Mouse (Mus musculus): ENCODE results near the gene Psmb7. TPM values are rescaled to one million over a fixed set of nuclear protein-coding genes. Genes with fewer than 3 reads are reported as not detected.
A peak's percentile ranks its signal among the peaks of the same experiment; 100 is the strongest.

The Psmb7 gene
- total and polyA plus RNA-seq, 2 experiments from 2014 or later, result 218 to 282 TPM

DNA sequence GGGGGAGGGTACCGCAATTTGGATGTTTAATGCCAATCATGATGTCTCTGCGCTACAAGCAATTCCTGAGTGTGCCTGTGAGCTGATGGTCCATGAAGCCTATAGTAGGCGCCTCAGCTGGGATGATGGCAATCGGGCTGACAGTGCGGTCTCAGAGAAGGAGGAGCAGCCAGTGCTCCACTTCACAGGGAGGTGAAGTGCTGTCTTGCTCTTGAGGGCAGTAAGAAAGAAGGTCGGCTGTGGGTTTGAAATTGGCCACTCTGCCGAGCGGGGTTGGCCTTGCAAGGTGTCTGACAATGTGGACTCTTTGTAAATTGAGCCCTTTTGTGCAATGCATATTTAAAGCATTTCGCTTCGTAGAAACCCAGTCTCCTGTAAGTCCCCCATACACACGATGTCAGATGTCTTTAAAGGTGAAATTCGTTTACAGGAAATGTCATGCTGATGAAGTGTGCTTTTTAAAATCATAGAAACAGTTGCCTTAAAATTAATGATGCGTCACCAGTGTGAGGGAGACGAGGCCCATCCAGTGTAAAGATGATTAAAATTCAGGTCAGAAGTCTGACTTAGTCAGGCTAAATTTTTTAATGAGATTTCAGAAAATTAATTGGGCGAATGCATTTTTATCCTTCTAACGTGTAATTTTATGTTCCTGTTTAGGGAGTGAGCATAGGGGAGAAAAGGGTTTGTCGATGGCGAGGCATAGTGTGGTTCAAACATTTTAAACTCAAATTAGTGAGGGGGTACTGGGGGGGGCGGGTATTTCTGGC lies 89.5 kb downstream of the Psmb7 start:
- 57% methylated on average over 19 of the region's 19 CpGs for WGBS
- H3K4me1 ChIP-seq (ENCODE audit: insufficient read depth, low read length), result no peaks in the 10 kb centered on the region
- H3K9ac ChIP-seq (replicated peaks; ENCODE audit: low read length, poor library complexity, severe bottlenecking), result no peak overlapping the region
- no peak overlapping the region for H3K4me2 ChIP-seq (ENCODE audit: low read depth, low read length, poor library complexity, severe bottlenecking)
- no peaks in the 10 kb centered on the region for H3K36me3 ChIP-seq (ENCODE audit: insufficient read depth, low read length)
- no peak for ATAC-seq (ENCODE audit: low FRiP score)
- no peak for DNase-seq (ENCODE audit: low spot score)
- H3K27me3 ChIP-seq (ENCODE audit: insufficient read depth, low read length), result no peaks in the 10 kb centered on the region
- H3K4me3 ChIP-seq (ENCODE audit: low read depth, low read length), result no peak overlapping the region
- TF ChIP-seq CTCF (IDR thresholded peaks at IDR 0.05), result no peak
- no peaks in the 10 kb centered on the region for H3K9me3 ChIP-seq (ENCODE audit: low read length)
- H3K27ac ChIP-seq (ENCODE audit: low read depth, low read length), result no peak overlapping the region

DNA sequence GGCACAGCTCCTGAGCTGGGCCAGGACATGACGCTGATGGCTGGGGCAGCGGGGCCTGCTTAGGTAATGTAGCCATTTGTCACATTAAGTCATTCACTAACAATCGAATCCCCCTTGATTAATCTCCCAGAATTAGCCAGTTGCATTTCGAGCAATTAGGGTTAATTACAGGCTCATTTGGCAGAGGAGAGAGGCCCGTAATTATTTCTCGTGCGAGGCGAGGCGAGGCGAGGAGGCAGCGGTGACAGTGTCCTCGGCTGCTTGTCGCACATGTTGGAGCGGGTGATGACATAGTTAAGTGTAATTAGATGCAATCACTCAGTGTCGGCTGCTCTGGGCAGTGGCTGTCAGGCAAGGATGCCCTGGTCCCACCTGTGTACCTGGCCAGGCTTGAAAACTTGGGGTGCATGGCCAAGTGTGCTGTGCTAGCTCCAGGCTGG lies 91.9 kb downstream of the Psmb7 start:
- Histone ChIP-seq H3K9ac (replicated peaks; ENCODE audit: low read length, poor library complexity, severe bottlenecking) (no peak overlapping the region), H3K4me3 (ENCODE audit: low read depth, low read length) (no peak overlapping the region), H3K4me1 (ENCODE audit: insufficient read depth, low read length) (no peaks in the 10 kb centered on the region), H3K27me3 (ENCODE audit: insufficient read depth, low read length) (no peaks in the 10 kb centered on the region), H3K4me2 (ENCODE audit: low read depth, low read length, poor library complexity, severe bottlenecking) (no peak overlapping the region), H3K36me3 (ENCODE audit: insufficient read depth, low read length) (no peaks in the 10 kb centered on the region), H3K9me3 (ENCODE audit: low read length) (no peaks in the 10 kb centered on the region), H3K27ac (ENCODE audit: low read depth, low read length) (no peak overlapping the region)
- ATAC-seq (ENCODE audit: low FRiP score) (no peak), DNase-seq (ENCODE audit: low spot score) (peak; percentile 40)
- no peak for TF ChIP-seq CTCF (IDR thresholded peaks at IDR 0.05)
- whole genome bisulfite sequencing, result 83% methylated on average over 15 of the region's 15 CpGs

- Histone ChIP-seq H3K27me3 (ENCODE audit: insufficient read depth, low read length) (no peaks in the 10 kb centered on the region), H3K4me3 (ENCODE audit: low read depth, low read length) (no peak overlapping the region), H3K4me2 (ENCODE audit: low read depth, low read length, poor library complexity, severe bottlenecking) (no peak overlapping the region), H3K9ac (replicated peaks; ENCODE audit: low read length, poor library complexity, severe bottlenecking) (no peak overlapping the region), H3K4me1 (ENCODE audit: insufficient read depth, low read length) (no peaks in the 10 kb centered on the region), H3K36me3 (ENCODE audit: insufficient read depth, low read length) (no peaks in the 10 kb centered on the region), H3K9me3 (ENCODE audit: low read length) (no peaks in the 10 kb centered on the region), H3K27ac (ENCODE audit: low read depth, low read length) (no peak overlapping the region)
- DNase-seq (ENCODE audit: low spot score) (no peak), ATAC-seq (ENCODE audit: low FRiP score) (no peak)
- no peak for TF ChIP-seq CTCF (IDR thresholded peaks at IDR 0.05)
- 33% methylated on average over 11 of the region's 11 CpGs for WGBS
These were observed 95.9 kb downstream of the Psmb7 start for GRCm38 (mm10) chr2:38547793-38548517.

- ATAC-seq (ENCODE audit: low FRiP score) (no peak), DNase-seq (ENCODE audit: low spot score) (no peak)
- H3K27me3 ChIP-seq (ENCODE audit: insufficient read depth, low read length), result no peaks in the 10 kb centered on the region
- no peak overlapping the region for H3K27ac ChIP-seq (ENCODE audit: low read depth, low read length)
- no peak for TF ChIP-seq CTCF (IDR thresholded peaks at IDR 0.05)
- H3K9ac ChIP-seq (replicated peaks; ENCODE audit: low read length, poor library complexity, severe bottlenecking), result no peak overlapping the region
- no peak overlapping the region for H3K4me3 ChIP-seq (ENCODE audit: low read depth, low read length)
- no peaks in the 10 kb centered on the region for H3K36me3 ChIP-seq (ENCODE audit: insufficient read depth, low read length)
- no peaks in the 10 kb centered on the region for H3K9me3 ChIP-seq (ENCODE audit: low read length)
- WGBS, result 73% methylated on average over 5 of the region's 5 CpGs
- H3K4me1 ChIP-seq (ENCODE audit: insufficient read depth, low read length), result no peaks in the 10 kb centered on the region
- no peak overlapping the region for H3K4me2 ChIP-seq (ENCODE audit: low read depth, low read length, poor library complexity, severe bottlenecking)
These were observed 97.1 kb downstream of the Psmb7 start for GRCm38 (mm10) chr2:38546748-38547147.

DNA sequence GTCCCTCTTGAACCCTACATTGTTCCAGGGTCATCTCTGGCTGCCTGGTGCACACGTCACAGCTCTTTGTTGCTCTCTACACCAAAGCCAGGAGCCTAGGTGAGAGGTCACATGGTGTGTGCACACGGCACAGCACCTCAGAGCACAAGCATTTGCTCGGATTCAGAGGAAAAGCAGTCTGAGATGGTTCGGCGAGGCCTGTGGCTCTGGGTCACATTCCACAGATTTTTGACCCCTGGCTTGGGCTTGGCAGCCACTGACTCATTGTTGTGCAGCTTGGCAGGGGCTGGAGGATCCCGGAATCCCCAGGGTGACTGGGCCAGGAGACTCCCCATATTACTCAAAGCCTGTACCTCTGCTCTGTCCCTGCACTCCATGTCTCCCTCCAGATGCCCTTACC lies 97.7 kb downstream of the Psmb7 start:
- no peak for TF ChIP-seq CTCF (IDR thresholded peaks at IDR 0.05)
- Histone ChIP-seq H3K27me3 (ENCODE audit: insufficient read depth, low read length) (no peaks in the 10 kb centered on the region), H3K4me2 (ENCODE audit: low read depth, low read length, poor library complexity, severe bottlenecking) (no peak overlapping the region), H3K4me1 (ENCODE audit: insufficient read depth, low read length) (no peaks in the 10 kb centered on the region), H3K9ac (replicated peaks; ENCODE audit: low read length, poor library complexity, severe bottlenecking) (no peak overlapping the region), H3K36me3 (ENCODE audit: insufficient read depth, low read length) (no peaks in the 10 kb centered on the region), H3K9me3 (ENCODE audit: low read length) (no peaks in the 10 kb centered on the region), H3K4me3 (ENCODE audit: low read depth, low read length) (no peak overlapping the region), H3K27ac (ENCODE audit: low read depth, low read length) (no peak overlapping the region)
- ATAC-seq (ENCODE audit: low FRiP score), result no peak
- DNase-seq (ENCODE audit: low spot score), result no peak
- 33% methylated on average over 6 of the region's 6 CpGs for WGBS

DNA sequence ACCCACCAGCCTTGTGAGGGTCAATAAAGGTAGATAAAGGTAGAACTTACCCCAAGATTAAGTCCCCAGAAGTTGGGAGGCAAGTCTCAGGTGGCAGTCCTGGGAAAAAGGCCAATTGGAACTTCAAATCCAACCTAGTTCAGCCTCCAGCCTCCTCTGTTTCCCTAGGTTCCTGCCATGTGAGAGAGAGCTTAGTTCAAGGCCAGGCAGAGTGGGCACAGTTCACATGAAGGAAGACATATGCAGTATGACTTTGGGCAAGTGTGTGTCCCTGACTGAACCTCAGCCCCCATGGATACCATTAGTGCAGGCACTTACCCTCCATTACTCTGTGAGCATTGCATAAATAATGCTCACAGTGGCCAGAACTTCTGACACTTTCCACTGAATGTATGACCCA lies 98.2 kb downstream of the Psmb7 start:
- H3K27ac ChIP-seq (ENCODE audit: low read depth, low read length), result no peak overlapping the region
- DNase-seq (ENCODE audit: low spot score), result no peak
- no peaks in the 10 kb centered on the region for H3K27me3 ChIP-seq (ENCODE audit: insufficient read depth, low read length)
- no peaks in the 10 kb centered on the region for H3K36me3 ChIP-seq (ENCODE audit: insufficient read depth, low read length)
- H3K4me2 ChIP-seq (ENCODE audit: low read depth, low read length, poor library complexity, severe bottlenecking), result no peak overlapping the region
- ATAC-seq (ENCODE audit: low FRiP score), result no peak
- H3K9me3 ChIP-seq (ENCODE audit: low read length), result no peaks in the 10 kb centered on the region
- H3K4me1 ChIP-seq (ENCODE audit: insufficient read depth, low read length), result no peaks in the 10 kb centered on the region
- no peak overlapping the region for H3K4me3 ChIP-seq (ENCODE audit: low read depth, low read length)
- TF ChIP-seq CTCF (IDR thresholded peaks at IDR 0.05), result no peak
- no peak overlapping the region for H3K9ac ChIP-seq (replicated peaks; ENCODE audit: low read length, poor library complexity, severe bottlenecking)

Data from midbrain, postnatal 0 days (tissue).